Mouse (Mus musculus) thymus, adult 2 months (tissue): ENCODE measurements around the gene Tmem63c.

Experiments
- CTCF ChIP-seq: fragments of 200-500 bp; IDR thresholded peaks from 2 replicates; pipeline ENCODE4 v1.5.1; 2012; ENCODE audit warnings: mild to moderate bottlenecking, control low read depth, low read length, moderate library complexity, borderline replicate concordance; ENCODE audit not compliant: control insufficient read depth, poor library complexity, insufficient read depth; ENCODE audit errors: extremely low read depth
- POLR2A ChIP-seq: fragments of 200-500 bp; IDR thresholded peaks from 2 replicates; pipeline ENCODE4 v1.6.1; 2012; ENCODE audit warnings: mild to moderate bottlenecking, low read length, control low read depth, moderate library complexity; ENCODE audit not compliant: control insufficient read depth, poor library complexity, insufficient read depth; ENCODE audit errors: extremely low read depth

DNA sequence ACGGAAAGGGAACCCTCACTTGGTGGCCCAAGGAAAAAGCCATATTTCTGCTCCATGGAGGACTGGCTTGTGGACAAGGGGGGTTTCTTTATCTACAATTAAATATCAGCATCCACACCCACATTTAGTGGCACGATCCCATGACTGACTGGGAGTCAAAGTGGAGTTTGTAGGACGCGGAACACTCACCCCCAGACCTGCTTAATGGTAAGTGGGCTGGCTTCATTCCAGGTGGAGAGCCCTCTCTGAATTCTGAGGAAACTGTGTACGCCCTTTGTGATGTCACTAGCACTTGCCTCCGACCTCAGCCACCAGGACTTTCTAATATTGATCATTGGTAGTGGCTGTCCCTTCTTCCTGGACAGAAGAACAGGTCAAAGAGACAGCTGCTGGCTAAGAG lies at the start of gene Tmem63c:
- TF ChIP-seq CTCF (no peak), POLR2A (no peak)
